Mouse (Mus musculus) forebrain, embryonic 11.5 days (tissue): Measurements from ENCODE around the gene Ppp4r1. TPM values are rescaled to one million over a fixed set of nuclear protein-coding genes. Genes with fewer than 3 reads are reported as not detected.

ENCODE experiments used
- ATAC-seq: fragments of 200-750 bp; cut with Nextera tagmentation; replicated peaks from 2 replicates; pipeline ENCODE4 v1.8.0; 2017; ENCODE audit warnings: moderate TSS enrichment; ENCODE audit not compliant: low FRiP score
- DNase-seq: peaks from one replicate; pipeline ENCODE4 v3.0.0-alpha.2; 2017; ENCODE audit warnings: low spot score
- H3K27ac ChIP-seq: fragments of 300-500 bp; sonication (generic); 2 replicates; pipeline ENCODE4 v1.5.1; 2014; ENCODE audit warnings: low read depth, low read length
- H3K27me3 ChIP-seq: fragments of 300-500 bp; sonication (generic); 2 replicates; pipeline ENCODE4 v1.6.1; 2014; ENCODE audit warnings: mild to moderate bottlenecking, low read length, mixed read lengths; ENCODE audit not compliant: control insufficient read depth, insufficient read depth
- H3K36me3 ChIP-seq: fragments of 300-500 bp; sonication (generic); 2 replicates; pipeline ENCODE4 v1.6.1; 2014; ENCODE audit warnings: mild to moderate bottlenecking, low read length, moderate library complexity, mixed read lengths; ENCODE audit not compliant: control insufficient read depth, insufficient read depth
- H3K4me1 ChIP-seq: fragments of 300-500 bp; sonication (generic); replicated peaks from 2 replicates; pipeline ENCODE4 v1.6.1; 2014; ENCODE audit warnings: low read length, mixed read lengths; ENCODE audit not compliant: control insufficient read depth, insufficient read depth
- H3K4me2 ChIP-seq: fragments of 300-500 bp; sonication (generic); 2 replicates; pipeline ENCODE4 v1.6.1; 2014; ENCODE audit warnings: low read depth, mild to moderate bottlenecking, low read length, moderate library complexity, mixed read lengths; ENCODE audit not compliant: severe bottlenecking
- H3K4me3 ChIP-seq: fragments of 300-500 bp; sonication (generic); 2 replicates; pipeline ENCODE4 v1.5.1; 2014; ENCODE audit warnings: low read depth, low read length
- H3K9ac ChIP-seq: fragments of 300-500 bp; sonication (generic); 2 replicates; pipeline ENCODE4 v1.6.1; 2014; ENCODE audit warnings: low read length
- H3K9me3 ChIP-seq: fragments of 300-500 bp; sonication (generic); 2 replicates; pipeline ENCODE4 v1.6.1; 2016; ENCODE audit warnings: low read length, mixed read lengths; ENCODE audit not compliant: control insufficient read depth
- WGBS: fragments of 180-500 bp; shearing (Covaris S2); extraction: QIAGEN DNeasy Blood & Tissue Kit; methylation state at CpG from one replicate; pipeline ENCODE4 v1.1.7; 2014; 5-methylcytosine and 5-hydroxymethylcytosine counted together
- polyA plus RNA-seq: library from polyadenylated mRNA; unstranded; fragments of >200 nt; fragmentation: Nextera tagmentation; extraction: Ambion mirVana; gene quantifications from 2 replicates; pipeline ENCODE4 v1.2.1, GENCODE M21; 2014

The Ppp4r1 gene
- polyA plus RNA-seq, 1 experiment from 2014 or later = 63.7 TPM

- DNase-seq (no peak), ATAC-seq (no peak)
- Histone ChIP-seq H3K27ac (no peak overlapping the region), H3K4me3 (no peak overlapping the region), H3K27me3 (no peaks in the 10 kb centered on the region), H3K4me2 (no peak overlapping the region), H3K9me3 (no peaks in the 10 kb centered on the region), H3K4me1 (peaks cover 3% of the 10 kb centered on the region), H3K36me3 (peaks cover 2% of the 10 kb centered on the region; the same call in 1 of the 2 replicates), H3K9ac (no peak overlapping the region)
- 94% methylated on average over 11 of the region's 11 CpGs for WGBS
Observed at GRCm38 (mm10) chr17:65828951-65829350, 46.6 kb downstream of the Ppp4r1 start.

DNA sequence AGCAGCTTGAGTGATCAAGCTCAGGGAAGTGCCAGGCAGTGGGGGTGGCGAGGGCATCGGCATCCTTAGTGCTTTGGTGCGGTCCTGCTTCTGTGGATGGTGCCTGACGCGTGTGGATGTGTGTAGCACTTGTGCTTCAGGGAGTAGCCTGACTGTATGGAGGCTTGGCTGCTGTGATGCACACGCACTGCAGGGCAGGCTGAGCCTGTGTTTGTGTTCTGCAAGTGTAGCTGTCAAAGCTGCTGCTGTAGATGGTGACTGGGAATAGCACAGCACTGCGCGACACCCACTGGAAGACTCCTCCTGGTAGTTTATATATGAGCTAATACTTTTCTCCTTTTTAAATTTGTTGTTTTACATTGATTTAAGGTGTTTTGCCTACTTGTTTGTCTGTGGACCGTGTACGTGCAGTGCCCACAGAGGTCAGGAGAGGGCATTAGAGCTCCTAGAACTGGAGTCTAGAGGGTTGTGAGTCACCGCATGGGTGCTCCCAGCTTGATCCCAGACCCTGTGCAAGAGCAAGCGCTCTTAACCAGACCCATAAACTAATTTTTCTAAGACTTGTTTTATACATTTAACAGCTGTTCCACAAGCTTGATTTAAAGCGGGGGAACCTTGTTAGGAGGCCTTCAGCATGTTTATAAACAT is 48.0 kb downstream of the Ppp4r1 start:
- H3K27me3 ChIP-seq = no peaks in the 10 kb centered on the region
- no peak for ATAC-seq
- H3K4me2 ChIP-seq = no peak overlapping the region
- no peak overlapping the region for H3K9ac ChIP-seq
- no peak overlapping the region for H3K4me3 ChIP-seq
- H3K9me3 ChIP-seq = no peaks in the 10 kb centered on the region
- no peak for DNase-seq
- peaks cover 2% of the 10 kb centered on the region; the same call in 1 of the 2 replicates for H3K36me3 ChIP-seq
- WGBS = 91% methylated on average over 13 of the region's 13 CpGs
- peaks cover 3% of the 10 kb centered on the region for H3K4me1 ChIP-seq
- H3K27ac ChIP-seq = no peak overlapping the region

- Histone ChIP-seq H3K36me3 (peaks cover 6% of the 10 kb centered on the region), H3K4me1 (no peaks in the 10 kb centered on the region), H3K4me2 (no peak overlapping the region), H3K9ac (no peak overlapping the region), H3K27ac (no peak overlapping the region), H3K4me3 (no peak overlapping the region), H3K27me3 (no peaks in the 10 kb centered on the region), H3K9me3 (no peaks in the 10 kb centered on the region)
- ATAC-seq = no peak
- DNase-seq = no peak
- 96% methylated on average over 3 of the region's 3 CpGs for WGBS
Observed at GRCm38 (mm10) chr17:65833891-65834290, 51.5 kb downstream of the Ppp4r1 start.

GRCm38 (mm10) chr17:65836746-65837145 is 54.4 kb downstream of the Ppp4r1 start:
- Histone ChIP-seq H3K36me3 (peaks cover 10% of the 10 kb centered on the region), H3K4me1 (no peaks in the 10 kb centered on the region), H3K27ac (no peak overlapping the region), H3K4me2 (no peak overlapping the region), H3K9me3 (no peaks in the 10 kb centered on the region), H3K27me3 (no peaks in the 10 kb centered on the region), H3K4me3 (no peak overlapping the region), H3K9ac (no peak overlapping the region)
- DNase-seq (no peak), ATAC-seq (no peak)
- WGBS = 92% methylated on average over 3 of the region's 3 CpGs

GRCm38 (mm10) chr17:65839541-65840256 is 57.3 kb downstream of the Ppp4r1 start:
- Histone ChIP-seq H3K27ac (no peak overlapping the region), H3K9me3 (no peaks in the 10 kb centered on the region), H3K36me3 (peaks cover 14% of the 10 kb centered on the region), H3K4me2 (no peak overlapping the region), H3K27me3 (no peaks in the 10 kb centered on the region), H3K4me1 (0 out of 2 replicates have a peak, but pooled peaks cover 3% of the 10 kb centered on the region), H3K9ac (no peak overlapping the region), H3K4me3 (no peak overlapping the region)
- ATAC-seq = no peak
- no peak for DNase-seq
- 90% methylated on average over 7 of the region's 7 CpGs for WGBS

DNA sequence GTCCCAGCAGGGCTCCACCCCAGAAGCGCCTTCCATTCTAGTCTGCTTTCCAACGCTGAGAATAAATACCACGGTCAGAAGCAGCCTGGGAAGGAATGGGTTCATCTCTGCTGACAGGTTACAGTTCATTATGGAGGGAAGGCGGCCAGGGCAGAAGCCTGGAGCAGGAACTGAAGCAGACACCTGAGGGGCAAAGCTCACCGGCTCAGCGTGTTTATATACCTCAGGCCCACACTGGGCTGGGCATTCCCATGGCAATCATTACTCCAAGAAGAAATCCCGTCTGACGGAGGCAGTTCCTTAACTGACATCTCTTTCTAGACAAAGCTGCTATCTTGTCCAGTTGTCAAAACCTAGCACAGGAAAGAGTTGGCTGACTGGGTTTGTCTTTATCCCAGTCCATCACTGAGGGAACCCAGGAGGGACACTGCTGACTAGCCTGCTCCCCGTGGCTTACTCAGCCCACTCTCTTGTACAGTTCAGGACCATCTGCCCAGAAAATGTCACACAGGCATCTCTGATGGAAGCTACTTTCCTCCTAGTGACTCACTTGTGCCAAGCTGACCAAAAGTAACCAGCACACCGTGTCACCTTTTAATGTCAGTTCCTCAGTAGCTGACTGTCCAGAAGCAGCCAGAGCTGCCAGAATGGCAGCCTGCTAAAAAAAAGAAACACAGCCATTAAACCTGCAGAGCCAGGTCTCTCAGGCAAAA is 60.5 kb downstream of the Ppp4r1 start:
- Histone ChIP-seq H3K4me2 (no peak overlapping the region), H3K9ac (no peak overlapping the region), H3K27me3 (no peaks in the 10 kb centered on the region), H3K4me1 (0 out of 2 replicates have a peak, but pooled peaks cover 3% of the 10 kb centered on the region), H3K4me3 (no peak overlapping the region), H3K36me3 (peaks cover 12% of the 10 kb centered on the region), H3K9me3 (no peaks in the 10 kb centered on the region), H3K27ac (no peak overlapping the region)
- 89% methylated on average over 10 of the region's 10 CpGs for WGBS
- ATAC-seq = no peak
- DNase-seq = no peak

DNA sequence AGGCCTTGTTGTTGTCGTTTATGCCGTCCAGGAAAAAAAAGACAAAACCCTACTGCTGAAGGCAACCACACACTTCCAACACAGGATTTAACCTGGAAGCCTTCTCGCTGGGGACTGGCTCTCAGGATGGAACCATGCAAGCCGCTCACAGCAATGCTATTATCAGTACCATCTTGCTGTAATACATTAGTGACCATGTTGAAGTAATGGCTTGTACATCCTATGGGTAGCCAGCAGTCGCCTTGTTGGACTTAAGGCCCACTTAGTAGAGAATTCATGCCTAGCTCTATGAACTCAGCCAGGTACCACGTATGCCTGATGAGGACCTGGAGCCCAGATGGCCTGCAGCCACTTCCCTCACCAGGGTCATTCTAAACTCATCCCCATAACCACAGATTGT is 63.0 kb downstream of the Ppp4r1 start:
- ATAC-seq = no peak
- WGBS = 93% methylated on average over 6 of the region's 6 CpGs
- Histone ChIP-seq H3K9ac (no peak overlapping the region), H3K9me3 (no peaks in the 10 kb centered on the region), H3K36me3 (peaks cover 8% of the 10 kb centered on the region), H3K4me1 (0 out of 2 replicates have a peak, but pooled peaks cover 3% of the 10 kb centered on the region), H3K4me2 (no peak overlapping the region), H3K27me3 (no peaks in the 10 kb centered on the region), H3K27ac (no peak overlapping the region), H3K4me3 (no peak overlapping the region)
- DNase-seq = no peak

DNA sequence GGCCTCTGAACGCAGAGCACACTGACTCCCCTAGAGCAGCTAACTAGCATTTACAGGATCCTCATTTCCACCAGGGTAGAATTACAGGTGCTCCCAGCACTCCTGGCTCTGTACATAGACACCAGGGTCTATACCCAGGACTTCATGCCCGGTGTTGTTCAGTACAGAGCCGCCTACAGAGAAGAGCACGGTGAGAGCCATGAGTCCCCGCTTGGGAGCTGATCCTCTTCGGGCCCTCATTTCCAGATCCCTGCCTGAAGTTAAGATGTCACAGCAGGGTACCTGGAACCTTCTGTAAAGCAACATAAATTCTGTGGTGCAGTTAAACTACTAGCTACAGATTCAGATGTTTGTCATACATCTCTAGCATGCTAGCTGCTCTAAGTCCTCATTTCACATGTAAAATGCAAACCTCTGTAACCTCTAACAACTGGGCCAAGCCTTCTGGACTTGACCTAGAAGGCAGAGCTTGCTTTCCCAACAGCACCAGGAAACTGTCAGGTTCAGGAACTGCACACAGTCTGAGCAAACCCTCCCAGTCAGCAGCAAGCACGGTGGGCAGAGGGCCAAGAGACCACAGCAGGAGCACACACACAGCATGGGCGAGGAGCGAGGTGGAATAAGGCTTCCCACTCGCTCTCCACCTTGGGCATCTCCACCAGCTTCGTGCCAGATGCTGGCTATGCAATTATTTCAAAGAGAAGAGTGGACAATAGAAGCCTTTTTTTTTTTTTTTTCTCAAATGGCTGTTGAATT is 65.5 kb downstream of the Ppp4r1 start:
- ATAC-seq = no peak
- 89% methylated on average over 11 of the region's 11 CpGs for WGBS
- Histone ChIP-seq H3K27me3 (no peaks in the 10 kb centered on the region), H3K4me2 (no peak overlapping the region), H3K27ac (no peak overlapping the region), H3K4me3 (no peak overlapping the region), H3K4me1 (0 out of 2 replicates have a peak, but pooled peaks cover 3% of the 10 kb centered on the region), H3K9me3 (no peaks in the 10 kb centered on the region), H3K9ac (no peak overlapping the region), H3K36me3 (no peaks in the 10 kb centered on the region; the same call in 1 of the 2 replicates)
- DNase-seq = no peak
